Mouse (Mus musculus) CD8-positive naive resting alpha-beta T cell, adult 2 months (primary cell): ENCODE results near the gene Dock9.

Experiments used
- DNase-seq, 2 experiments: peaks; one replicate each; pipeline ENCODE4 v3.0.0; 2022; ENCODE audit warnings: low read depth in 2 of 2, low spot score in 2 of 2

Gene Dock9

DNA sequence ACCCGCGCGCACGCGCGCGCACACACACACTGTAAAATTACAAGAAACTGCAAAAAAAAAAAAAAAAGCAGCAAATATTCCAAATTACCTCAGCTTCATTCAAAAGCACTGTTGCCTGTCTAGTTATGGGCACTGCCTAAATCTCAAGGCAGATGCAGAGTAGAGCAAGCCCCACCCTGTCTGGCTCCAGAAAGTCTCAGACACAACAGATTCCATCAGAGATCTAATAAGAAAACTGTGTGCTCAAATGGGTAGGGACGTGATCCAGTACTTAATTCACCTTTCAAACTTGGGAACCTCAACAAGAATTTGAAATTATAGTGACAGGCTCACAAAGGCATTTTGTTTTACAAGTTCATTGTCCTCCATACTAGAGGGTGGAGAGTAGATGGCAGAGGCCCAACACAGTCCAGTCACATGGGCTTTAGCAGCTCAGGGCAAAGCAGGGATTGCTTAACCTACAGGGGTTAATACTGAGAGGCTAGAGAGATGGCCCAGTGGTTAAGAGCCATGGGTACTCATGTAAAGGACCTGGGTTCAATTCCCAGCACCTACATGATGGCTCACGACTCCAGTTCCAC is 131.9 kb downstream of the Dock9 start:
- DNase-seq = no peak

DNA sequence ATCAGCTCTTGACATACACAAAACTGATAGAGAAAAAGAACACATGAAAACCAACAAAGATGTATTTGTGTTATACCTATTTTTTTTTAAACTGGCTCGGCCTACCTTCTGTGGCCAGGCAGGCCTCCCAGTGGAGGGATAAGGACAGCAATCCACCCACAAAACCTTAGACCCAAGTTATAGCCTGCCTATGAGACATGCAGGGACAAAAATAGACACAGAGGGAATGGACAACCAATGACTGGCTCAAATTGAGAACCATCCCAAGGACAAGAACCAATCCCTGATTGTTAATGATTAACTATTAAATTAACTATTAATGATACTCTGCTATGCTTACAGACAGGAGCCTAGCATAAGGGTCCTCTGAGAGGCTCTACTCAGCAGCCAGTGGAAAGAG is 133.7 kb downstream of the Dock9 start:
- no peak for DNase-seq

DNA sequence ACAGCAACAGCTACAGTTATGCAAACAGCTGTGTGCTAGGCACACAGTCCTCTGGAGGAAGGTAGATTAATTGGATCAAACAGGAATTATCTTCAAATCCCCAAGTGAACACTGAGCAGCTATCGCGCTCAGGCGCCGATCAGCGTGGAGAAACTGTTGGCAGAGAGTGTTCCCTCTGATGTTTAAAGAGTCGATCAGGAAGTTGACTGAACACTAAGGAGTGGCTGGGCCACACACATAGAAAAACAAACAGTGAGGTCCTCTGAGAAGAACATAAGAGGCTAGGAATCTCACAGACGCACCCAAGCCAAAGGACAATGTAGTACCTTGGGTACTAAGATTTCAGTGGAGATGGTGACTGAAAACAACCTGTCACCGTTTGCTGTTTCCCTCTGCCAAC is 136.7 kb downstream of the Dock9 start:
- DNase-seq = no peak

GRCm38 (mm10) chr14:121660167-121660894 is 137.3 kb downstream of the Dock9 start:
- no peak for DNase-seq

DNA sequence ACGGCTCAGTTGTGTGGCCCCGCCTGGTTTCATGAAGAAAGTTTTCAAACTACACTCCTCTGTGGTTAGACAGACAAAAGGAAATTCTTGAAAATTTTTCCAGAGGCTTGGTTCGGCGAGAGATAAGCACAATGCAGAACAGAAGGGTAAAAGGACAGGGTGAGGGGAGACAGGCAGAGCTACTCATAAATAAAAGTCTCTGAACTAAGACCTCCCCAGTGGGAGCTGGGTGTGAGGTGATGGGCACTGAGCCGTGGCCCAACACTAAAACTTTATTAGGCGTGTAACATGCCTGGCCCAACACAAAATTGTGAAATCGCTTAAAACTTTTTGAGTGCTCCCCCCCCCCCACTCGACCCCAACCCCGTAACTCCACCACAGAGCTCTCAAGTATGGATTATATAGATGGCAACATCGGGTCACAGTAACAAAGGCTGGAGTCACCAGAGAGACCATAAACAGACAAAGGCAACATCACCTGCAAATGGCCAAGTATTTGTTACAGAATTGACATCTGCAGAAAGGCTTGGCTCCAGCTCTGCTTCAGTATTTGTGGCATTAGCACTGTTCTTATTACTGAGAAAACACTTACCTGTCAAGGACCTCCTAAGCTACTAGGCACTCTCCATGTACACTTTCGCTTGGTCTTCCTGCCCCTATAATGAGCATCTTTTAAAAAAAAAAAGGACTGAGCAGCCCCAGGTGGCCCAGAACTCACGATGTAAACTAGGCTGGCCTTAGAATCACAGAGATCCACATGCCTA is 138.4 kb downstream of the Dock9 start:
- no peak for DNase-seq

GRCm38 (mm10) chr14:121658537-121658936 is 139.1 kb downstream of the Dock9 start:
- DNase-seq = no peak

DNA sequence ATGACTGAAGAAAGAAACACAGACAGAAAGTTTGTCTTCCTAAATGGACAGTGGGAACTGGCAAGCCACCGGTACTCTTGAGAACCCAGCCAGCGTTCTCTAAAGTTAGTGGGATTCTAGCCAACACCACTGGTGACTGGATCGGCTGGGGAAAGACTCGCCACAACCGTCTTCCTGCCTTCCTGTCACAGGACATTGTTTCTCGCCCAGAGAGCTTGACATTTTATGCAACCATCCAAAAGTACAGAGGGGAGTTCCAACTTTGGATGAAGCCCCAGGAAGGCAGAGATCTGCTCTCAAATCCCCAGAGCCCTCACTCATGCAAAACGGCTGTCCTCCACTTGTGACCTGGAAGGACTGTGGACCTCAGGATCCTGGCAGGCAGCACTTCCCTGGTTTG is 140.0 kb downstream of the Dock9 start:
- DNase-seq = no peak

GRCm38 (mm10) chr14:121656912-121657311 is 140.7 kb downstream of the Dock9 start:
- no peak for DNase-seq

DNA sequence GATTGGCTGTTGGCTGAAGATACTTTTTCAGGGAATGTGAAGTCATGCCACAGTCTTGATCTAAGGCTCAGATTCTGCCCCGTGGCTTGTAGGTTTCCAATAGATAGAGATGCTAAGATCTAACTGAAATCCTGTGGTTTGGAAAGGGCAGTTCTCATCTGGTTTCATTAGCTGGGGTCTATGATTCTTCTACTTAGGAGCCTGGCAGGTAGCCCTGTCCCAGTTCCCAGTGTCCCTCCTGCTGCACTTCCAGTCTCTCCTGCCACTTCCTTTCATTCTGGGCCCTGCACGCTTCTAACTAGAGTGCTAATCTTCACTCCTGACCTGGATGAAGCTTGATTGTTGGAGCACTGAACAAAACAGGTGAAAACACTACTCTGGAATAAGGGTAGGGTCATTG is 142.7 kb downstream of the Dock9 start:
- DNase-seq = no peak

DNA sequence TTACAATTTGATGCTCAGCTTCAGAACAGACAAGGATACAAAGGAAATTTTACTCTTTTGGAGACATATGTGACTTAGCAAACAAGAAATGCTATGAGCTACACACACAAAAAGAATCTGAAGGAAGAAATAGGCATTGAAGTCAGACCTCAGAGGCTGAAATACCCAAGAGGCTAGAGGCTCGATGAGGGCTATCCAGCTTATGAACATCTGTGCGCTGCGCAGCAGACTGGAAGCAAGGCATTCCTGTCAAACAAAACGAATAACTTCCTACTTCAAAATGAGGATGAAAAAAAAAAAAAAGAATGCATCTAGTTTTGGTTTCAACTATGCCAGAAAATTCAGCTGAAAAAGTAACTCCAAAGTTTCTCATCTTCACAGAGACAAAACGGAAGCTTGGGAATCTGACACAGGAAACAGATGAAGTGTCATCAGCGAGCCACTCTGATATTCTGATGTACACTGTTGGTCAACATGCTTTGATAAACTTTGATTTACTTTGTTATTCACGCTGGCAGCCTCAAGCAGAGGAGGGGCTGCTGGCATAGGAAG is 143.1 kb downstream of the Dock9 start:
- DNase-seq = no peak

DNA sequence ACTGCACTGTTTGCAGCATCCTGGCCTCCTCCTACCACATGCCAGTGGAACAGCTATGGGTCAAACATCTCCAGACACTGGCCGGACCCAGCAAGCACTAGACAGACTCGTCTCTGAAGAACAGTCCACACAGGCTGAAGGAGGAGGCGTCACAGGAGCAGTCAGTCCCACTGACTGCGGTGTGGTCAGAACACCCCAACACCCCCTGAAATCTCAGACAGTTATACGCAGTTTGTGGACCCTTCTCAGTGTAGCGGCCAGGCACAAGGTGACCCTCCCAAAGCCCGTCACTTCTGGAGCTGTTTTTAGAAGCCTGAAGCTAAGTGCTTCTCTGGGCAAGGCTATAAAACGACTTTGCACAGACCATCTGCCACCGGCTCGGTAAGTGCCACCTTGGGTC is 143.9 kb downstream of the Dock9 start:
- DNase-seq = no peak

DNA sequence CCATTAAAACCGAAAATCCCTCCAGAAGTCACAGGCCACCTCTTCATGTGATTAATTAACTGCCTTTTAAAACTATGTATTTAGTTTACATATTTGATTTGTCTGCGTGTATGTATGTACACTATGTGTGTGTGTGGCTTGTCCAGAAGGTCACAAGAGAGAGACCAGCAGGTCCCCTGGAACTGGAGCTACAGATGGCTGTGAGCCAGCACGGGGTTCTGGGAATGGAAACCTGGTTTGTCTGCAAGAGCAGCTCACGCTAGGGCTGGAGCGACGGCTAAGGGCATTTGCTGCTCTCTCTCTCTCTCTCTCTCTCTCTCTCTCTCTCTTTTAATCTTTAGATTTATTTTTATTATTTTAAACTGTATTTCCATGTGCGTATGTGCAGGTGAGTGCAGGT is 144.4 kb downstream of the Dock9 start:
- no peak for DNase-seq

GRCm38 (mm10) chr14:121648581-121649060 is 149.0 kb downstream of the Dock9 start:
- no peak for DNase-seq

DNA sequence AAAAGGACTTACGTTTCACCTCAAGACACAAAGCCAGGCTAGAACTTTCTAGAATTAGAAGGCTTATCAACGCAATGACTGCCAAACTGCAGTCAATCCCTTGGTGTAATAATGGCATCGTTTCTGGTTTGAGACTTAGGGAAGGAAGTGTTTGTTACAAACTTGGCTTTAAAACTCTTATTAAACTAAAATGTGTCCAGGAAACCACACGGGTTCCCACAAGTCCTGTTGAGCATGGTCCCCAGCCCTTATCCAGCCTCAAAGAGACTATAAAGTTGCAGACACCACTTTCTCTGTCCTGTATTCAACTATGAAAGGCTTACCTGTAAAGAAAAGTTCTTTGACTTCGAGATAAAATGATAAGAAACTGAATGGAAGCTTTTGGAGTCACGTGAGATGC is 149.9 kb downstream of the Dock9 start:
- DNase-seq = no peak

DNA sequence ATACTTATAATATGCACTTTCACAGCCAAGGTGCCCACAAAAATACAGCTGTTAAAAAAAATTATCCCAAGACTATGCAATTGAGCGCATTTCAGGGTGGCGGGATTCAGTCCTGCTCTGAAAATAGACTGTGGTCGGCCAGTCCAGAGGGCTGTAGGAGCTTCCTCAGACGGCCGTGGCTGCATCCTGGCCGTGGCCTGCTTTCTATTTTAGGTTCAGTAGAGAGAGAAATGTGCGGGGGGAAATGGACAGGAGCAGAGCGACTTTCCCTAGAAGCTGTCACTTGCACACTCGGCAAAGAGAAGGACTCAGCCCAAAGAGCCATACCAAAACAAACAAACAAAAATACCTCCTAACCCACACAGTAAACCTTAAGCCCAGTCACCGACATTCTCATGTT is 151.0 kb downstream of the Dock9 start:
- no peak for DNase-seq

DNA sequence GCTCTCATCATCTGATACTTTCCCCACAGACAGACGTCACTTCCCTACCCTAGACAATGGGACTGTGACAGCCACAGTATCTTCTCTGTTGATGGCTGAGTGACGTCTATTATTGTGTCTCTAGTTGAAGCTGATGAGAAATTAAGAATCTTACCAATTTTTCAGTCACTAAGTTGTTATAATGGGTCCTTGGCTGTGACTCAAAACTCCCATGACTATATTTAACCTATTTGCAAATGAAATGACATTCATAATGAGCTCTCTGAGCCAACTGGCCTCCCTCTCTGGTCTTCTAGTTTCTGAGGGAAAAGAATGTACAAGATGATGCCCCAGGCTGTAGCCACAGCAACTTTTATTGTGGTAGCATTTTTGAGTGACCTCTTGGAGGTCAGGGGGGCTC is 153.3 kb downstream of the Dock9 start:
- no peak for DNase-seq

DNA sequence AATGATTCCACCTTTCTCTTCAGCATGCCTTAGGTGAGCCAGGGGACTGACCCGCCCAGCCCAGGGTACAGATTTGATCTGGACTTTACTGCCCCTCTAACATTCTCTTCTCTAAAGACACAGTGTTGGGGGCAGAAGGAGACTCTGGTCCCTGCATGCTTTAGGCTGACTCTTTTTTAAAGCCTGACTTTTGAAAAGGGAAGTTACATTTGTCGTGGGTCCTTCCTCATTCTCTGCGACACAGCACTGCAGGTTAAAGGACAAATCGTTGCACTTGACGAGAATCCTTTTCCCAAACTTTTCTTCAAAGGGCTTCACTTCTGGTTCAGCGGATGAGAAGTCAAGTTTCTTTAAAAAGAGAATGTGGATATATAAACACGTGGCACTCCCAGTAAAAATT is 156.4 kb downstream of the Dock9 start:
- DNase-seq = no peak

DNA sequence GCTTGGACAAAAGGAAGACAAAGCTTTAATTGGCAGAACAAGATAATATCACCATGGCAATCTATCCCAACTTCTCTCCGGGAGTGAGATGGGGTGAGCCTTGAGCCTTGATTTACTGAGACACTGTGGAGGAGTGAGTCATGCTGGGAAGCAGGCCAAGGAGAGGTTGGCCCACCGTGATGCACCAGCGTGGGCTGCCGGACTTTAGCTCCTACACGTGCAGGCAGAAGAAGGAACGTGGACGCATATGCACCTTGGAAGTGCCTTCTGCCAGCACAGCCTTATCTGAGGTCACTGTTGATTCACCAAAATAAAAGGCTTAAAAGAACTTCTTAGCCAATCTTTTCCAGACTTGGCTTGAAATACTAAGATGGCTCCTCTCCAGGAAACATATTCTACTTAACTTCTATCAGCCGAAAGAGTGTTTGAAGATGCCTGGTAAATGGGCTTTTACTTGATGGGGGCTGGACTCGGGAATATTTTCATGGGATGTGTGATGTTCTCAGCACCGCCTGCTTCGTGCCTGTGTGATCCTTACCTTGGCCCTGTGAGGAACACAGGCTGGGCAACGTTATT is 160.6 kb downstream of the Dock9 start:
- DNase-seq = no peak

GRCm38 (mm10) chr14:121634736-121635430 is 162.8 kb downstream of the Dock9 start:
- no peak for DNase-seq

GRCm38 (mm10) chr14:121634093-121634735 is 163.4 kb downstream of the Dock9 start:
- no peak for DNase-seq

- no peak for DNase-seq
These were observed 165.7 kb downstream of the Dock9 start for GRCm38 (mm10) chr14:121631934-121632333.
